Mouse (Mus musculus) CH12.LX (cell line): ENCODE results near the gene Pnpo. TPM values are rescaled to one million over a fixed set of nuclear protein-coding genes. Genes with fewer than 3 reads are reported as not detected.
A peak's percentile ranks its signal among the peaks of the same experiment; 100 is the strongest.

Experiments
- DNase-seq: peaks from one replicate; pipeline ENCODE4 v3.0.0-alpha.2; 2013; ENCODE audit errors: extremely low read depth
- H3K27ac ChIP-seq: 2 replicates; pipeline ENCODE4 v1.5.1; 2012; ENCODE audit warnings: low read depth, mild to moderate bottlenecking, control low read depth, moderate library complexity; ENCODE audit not compliant: insufficient read depth
- H3K27me3 ChIP-seq: replicated peaks from 2 replicates; pipeline ENCODE3; 2012; ENCODE audit warnings: inconsistent platforms
- H3K36me3 ChIP-seq, 2 experiments: replicated peaks in 1 of 2; 2 replicates each; pipeline versions ENCODE3 to v1.6.1; 2012; ENCODE audit warnings: inconsistent platforms in 1 of 2, low read length in 1 of 2, mild to moderate bottlenecking in 1 of 2, mixed read lengths in 1 of 2, moderate library complexity in 1 of 2; ENCODE audit not compliant: control insufficient read depth in 1 of 2, insufficient read depth in 1 of 2
- H3K4me1 ChIP-seq, 2 experiments: 2 replicates each; pipeline ENCODE4 v1.6.1; 2012; ENCODE audit warnings: inconsistent platforms in 1 of 2, moderate library complexity in 1 of 2; ENCODE audit not compliant: insufficient read depth in 2 of 2, control insufficient read depth in 1 of 2
- H3K4me2 ChIP-seq: 2 replicates; pipeline ENCODE4 v1.6.1; 2012; ENCODE audit warnings: low read depth, mild to moderate bottlenecking, control low read depth; ENCODE audit not compliant: poor library complexity, insufficient read depth, severe bottlenecking
- H3K4me3 ChIP-seq, 3 experiments: fragments of 150-350 bp in 1 of 3; sonication (generic) in 1 of 3; replicated peaks in 1 of 3; 2 replicates each; pipeline versions ENCODE3 to v1.5.1; 2011 to 2012; ENCODE audit warnings: low read depth in 2 of 3, low read length in 2 of 3, mild to moderate bottlenecking in 2 of 3, moderate library complexity in 2 of 3, control low read depth in 1 of 3, improper control_type of control experiment in 1 of 3, inconsistent platforms in 1 of 3, mixed read lengths in 1 of 3; ENCODE audit not compliant: poor library complexity in 1 of 3
- H3K79me2 ChIP-seq: replicated peaks from 2 replicates; pipeline ENCODE4 v1.6.1; 2012; ENCODE audit warnings: mild to moderate bottlenecking, moderate library complexity; ENCODE audit not compliant: control insufficient read depth, poor library complexity, insufficient read depth, severe bottlenecking; ENCODE audit errors: extremely low read depth
- H3K9ac ChIP-seq: 2 replicates; pipeline ENCODE4 v1.6.1; 2012; ENCODE audit warnings: low read depth, mild to moderate bottlenecking, control low read depth, moderate library complexity; ENCODE audit not compliant: insufficient read depth
- H3K9me3 ChIP-seq: replicated peaks from 2 replicates; pipeline ENCODE3; 2012; ENCODE audit warnings: low read length, inconsistent platforms, mixed read lengths
- BHLHE40 ChIP-seq: IDR thresholded peaks from 2 replicates; pipeline ENCODE4 v1.6.1; 2011; ENCODE audit warnings: mild to moderate bottlenecking, low read depth, low read length, improper control_type of control experiment
- CHD1 ChIP-seq: IDR thresholded peaks from 2 replicates; pipeline ENCODE4 v1.6.1; 2012; ENCODE audit warnings: low read depth, low read length, improper control_type of control experiment, inconsistent platforms
- CHD2 ChIP-seq: IDR thresholded peaks from 2 replicates; pipeline ENCODE4 v1.6.1; 2011; ENCODE audit warnings: low read length, improper control_type of control experiment
- CTCF ChIP-seq, 2 experiments: IDR thresholded peaks in 1 of 2; conservative IDR thresholded peaks in 1 of 2; 2 replicates each; pipeline ENCODE4 v1.5.1; 2011 to 2012; ENCODE audit warnings: low read depth in 2 of 2, low read length in 2 of 2, improper control_type of control experiment in 1 of 2, inconsistent platforms in 1 of 2, mild to moderate bottlenecking in 1 of 2, moderate library complexity in 1 of 2
- E2F4 ChIP-seq: IDR thresholded peaks from 2 replicates; pipeline ENCODE4 v1.6.1; 2011; ENCODE audit warnings: low read depth, low read length, improper control_type of control experiment; ENCODE audit not compliant: insufficient replicate concordance
- ELF1 ChIP-seq: IDR thresholded peaks from 2 replicates; pipeline ENCODE4 v1.6.1; 2014; ENCODE audit warnings: low read depth, mild to moderate bottlenecking, inconsistent platforms, low read length, improper control_type of control experiment
- EP300 ChIP-seq: IDR thresholded peaks from 2 replicates; pipeline ENCODE4 v1.6.1; 2011; ENCODE audit warnings: low read length, improper control_type of control experiment
- ETS1 ChIP-seq: conservative IDR thresholded peaks from 2 replicates; pipeline ENCODE4 v1.6.1; 2012; ENCODE audit warnings: low read depth, mild to moderate bottlenecking, inconsistent platforms, low read length, improper control_type of control experiment, moderate library complexity
- GABPA ChIP-seq: IDR thresholded peaks from 2 replicates; pipeline ENCODE4 v1.6.1; 2012; ENCODE audit warnings: low read depth, low read length, improper control_type of control experiment, inconsistent platforms; ENCODE audit not compliant: insufficient replicate concordance
- HCFC1 ChIP-seq: IDR thresholded peaks from 2 replicates; pipeline ENCODE4 v1.6.1; 2012; ENCODE audit warnings: low read depth, mild to moderate bottlenecking, inconsistent platforms, low read length, improper control_type of control experiment
- IRF4 ChIP-seq: IDR thresholded peaks from 2 replicates; pipeline ENCODE4 v1.6.1; 2014; ENCODE audit warnings: low read depth, mild to moderate bottlenecking, inconsistent platforms, low read length, improper control_type of control experiment
- JUN ChIP-seq: IDR thresholded peaks from 2 replicates; pipeline ENCODE4 v1.6.1; 2011; ENCODE audit warnings: low read depth, mild to moderate bottlenecking, low read length, improper control_type of control experiment, moderate library complexity; ENCODE audit not compliant: insufficient read depth
- JUND ChIP-seq: conservative IDR thresholded peaks from 2 replicates; pipeline ENCODE4 v1.6.1; 2011; ENCODE audit warnings: low read depth, low read length, improper control_type of control experiment
- KAT2A ChIP-seq: IDR thresholded peaks from 2 replicates; pipeline ENCODE4 v1.6.1; 2012; ENCODE audit warnings: low read length, improper control_type of control experiment, inconsistent platforms; ENCODE audit not compliant: insufficient replicate concordance
- MAFK ChIP-seq: IDR thresholded peaks from 2 replicates; pipeline ENCODE4 v1.6.1; 2011; ENCODE audit warnings: low read length, improper control_type of control experiment; ENCODE audit not compliant: insufficient replicate concordance
- MAX ChIP-seq: IDR thresholded peaks from 2 replicates; pipeline ENCODE4 v1.6.1; 2011; ENCODE audit warnings: low read length, improper control_type of control experiment
- MAZ ChIP-seq: IDR thresholded peaks from 2 replicates; pipeline ENCODE4 v1.6.1; 2012; ENCODE audit warnings: low read depth, mild to moderate bottlenecking, inconsistent platforms, low read length, improper control_type of control experiment, moderate library complexity
- MEF2A ChIP-seq: IDR thresholded peaks from 2 replicates; pipeline ENCODE4 v1.6.1; 2014; ENCODE audit warnings: low read depth, mild to moderate bottlenecking, inconsistent platforms, low read length, improper control_type of control experiment, borderline replicate concordance
- MXI1 ChIP-seq: IDR thresholded peaks from 2 replicates; pipeline ENCODE4 v1.6.1; 2011; ENCODE audit warnings: mild to moderate bottlenecking, low read depth, low read length, improper control_type of control experiment
- MYC ChIP-seq: IDR thresholded peaks from 2 replicates; pipeline ENCODE4 v1.6.1; 2011; ENCODE audit warnings: low read depth, mild to moderate bottlenecking, improper control_type of control experiment, low read length
- NELFE ChIP-seq: IDR thresholded peaks from 2 replicates; pipeline ENCODE4 v1.6.1; 2011; ENCODE audit warnings: low read depth, low read length, improper control_type of control experiment
- NRF1 ChIP-seq: IDR thresholded peaks from 2 replicates; pipeline ENCODE4 v1.6.1; 2014; ENCODE audit warnings: low read depth, mild to moderate bottlenecking, inconsistent platforms, low read length, improper control_type of control experiment, moderate library complexity
- PAX5 ChIP-seq: IDR thresholded peaks from 2 replicates; pipeline ENCODE4 v1.6.1; 2012; ENCODE audit warnings: low read length, inconsistent platforms, mixed read lengths
- POLR2A ChIP-seq: IDR thresholded peaks from 2 replicates; pipeline ENCODE4 v1.6.1; 2011; ENCODE audit warnings: low read depth, mild to moderate bottlenecking, improper control_type of control experiment, low read length
- POLR2AphosphoS2 ChIP-seq: IDR thresholded peaks from 2 replicates; pipeline ENCODE4 v1.6.1; 2011; ENCODE audit warnings: low read depth, low read length, improper control_type of control experiment
- RAD21 ChIP-seq: IDR thresholded peaks from 2 replicates; pipeline ENCODE4 v1.6.1; 2011; ENCODE audit warnings: low read depth, mild to moderate bottlenecking, low read length, improper control_type of control experiment, moderate library complexity
- RCOR1 ChIP-seq: conservative IDR thresholded peaks from 2 replicates; pipeline ENCODE4 v1.6.1; 2012; ENCODE audit warnings: low read depth, mild to moderate bottlenecking, inconsistent platforms, low read length, improper control_type of control experiment
- SIN3A ChIP-seq: IDR thresholded peaks from 2 replicates; pipeline ENCODE4 v1.6.1; 2012; ENCODE audit warnings: low read length, improper control_type of control experiment, inconsistent platforms
- SMC3 ChIP-seq: IDR thresholded peaks from 2 replicates; pipeline ENCODE4 v1.6.1; 2011; ENCODE audit warnings: low read depth, low read length, improper control_type of control experiment
- TBP ChIP-seq: conservative IDR thresholded peaks from 2 replicates; pipeline ENCODE4 v1.6.1; 2011; ENCODE audit warnings: low read depth, low read length, improper control_type of control experiment
- TCF12 ChIP-seq: IDR thresholded peaks from 2 replicates; pipeline ENCODE4 v1.6.1; 2014; ENCODE audit warnings: low read depth, mild to moderate bottlenecking, inconsistent platforms, low read length, improper control_type of control experiment
- UBTF ChIP-seq: IDR thresholded peaks from 2 replicates; pipeline ENCODE4 v1.6.1; 2012; ENCODE audit warnings: low read depth, mild to moderate bottlenecking, inconsistent platforms, low read length, improper control_type of control experiment, moderate library complexity
- USF1 ChIP-seq: IDR thresholded peaks from 2 replicates; pipeline ENCODE4 v1.6.1; 2014; ENCODE audit warnings: low read depth, mild to moderate bottlenecking, inconsistent platforms, low read length, improper control_type of control experiment
- USF2 ChIP-seq: conservative IDR thresholded peaks from 2 replicates; pipeline ENCODE4 v1.6.1; 2011; ENCODE audit warnings: low read depth, low read length, improper control_type of control experiment
- ZC3H11A ChIP-seq: IDR thresholded peaks from 2 replicates; pipeline ENCODE4 v1.6.1; 2012; ENCODE audit warnings: low read depth, mild to moderate bottlenecking, inconsistent platforms, low read length, improper control_type of control experiment
- ZKSCAN1 ChIP-seq: IDR thresholded peaks from 2 replicates; pipeline ENCODE4 v1.6.1; 2012; ENCODE audit warnings: low read depth, inconsistent platforms, low read length, improper control_type of control experiment, borderline replicate concordance
- ZMIZ1 ChIP-seq: IDR thresholded peaks from 2 replicates; pipeline ENCODE4 v1.6.1; 2012; ENCODE audit warnings: low read depth, mild to moderate bottlenecking, inconsistent platforms, low read length, improper control_type of control experiment
- ZNF384 ChIP-seq: IDR thresholded peaks from 2 replicates; pipeline ENCODE4 v1.6.1; 2012; ENCODE audit warnings: low read depth, low read length, improper control_type of control experiment, inconsistent platforms
- dilution Hi-C: fragments of 300-500 bp; cut with MboI; formaldehyde crosslinking; loops from 2 replicates; pipeline ENCODE4 v1.14.3; 2020; ENCODE audit warnings: low sequenced_read_pairs; ENCODE audit not compliant: extremely low pct_unique_long_range_greater_than_20kb, extremely low pct_ligation_motif_present
- in situ Hi-C: fragments of 300-500 bp; cut with MboI; formaldehyde crosslinking; loops from 3 replicates; pipeline ENCODE4 v1.14.3; 2019; ENCODE audit warnings: low sequenced_read_pairs, low pct_ligation_motif_present, low pct_unique_long_range_greater_than_20kb, mixed read lengths
- polyA plus RNA-seq: library from polyadenylated mRNA; unstranded; fragments of >175 nt; gene quantifications from 2 replicates; pipeline ENCODE4 v1.2.1, GENCODE M21; 2012; ENCODE audit warnings: low read depth; ENCODE audit not compliant: insufficient read length
- total RNA-seq, 2 experiments: library from RNA; depleted of rRNA; stranded (reverse); fragments of 300-350 nt in 1 of 2; fragments of >200 nt in 1 of 2; gene quantifications; 2 replicates each; pipeline ENCODE4 v1.2.3; 2012 to 2014

Gene Pnpo
- total and polyA plus RNA-seq, 3 experiments, result 36.3 to 54.3 (median 38.5) TPM

GRCm38 (mm10) chr11:96966914-96967543 lies 23.2 kb upstream of the Pnpo start:
- Histone ChIP-seq H3K27me3 (no peaks in the 10 kb centered on the region), H3K4me3 (peak overlapping the region; percentile 45 to 53 (median 51))
- peak; percentile 42; the same call in 1 of the 2 replicates for TF ChIP-seq TBP
- no peak for TF ChIP-seq PAX5
- no peak for TF ChIP-seq NRF1
- peak; percentile 55; the same call in 1 of the 2 replicates for TF ChIP-seq EP300
- 0 out of 2 replicates have a peak, but pooled peaks have one; percentile 28 for TF ChIP-seq ZNF384
- TF ChIP-seq SMC3, result no peak
- TF ChIP-seq BHLHE40, result peak; percentile 50; the same call in 1 of the 2 replicates
- no peak for TF ChIP-seq CTCF (conservative IDR thresholded peaks at IDR 0.05 in 1 of 2, IDR thresholded peaks at IDR 0.05 in 1 of 2; ENCODE audit: low read depth in 2 of 2, low read length in 2 of 2)
- no peak for TF ChIP-seq USF1
- TF ChIP-seq HCFC1, result no peak; the same call in 1 of the 2 replicates
- TF ChIP-seq RCOR1, result 0 out of 2 replicates have a peak, but pooled peaks have one; percentile 49
- 0 out of 2 replicates have a peak, but pooled peaks have one; percentile 28 for TF ChIP-seq MAZ
- peak; percentile 81; the same call in 1 of the 2 replicates for TF ChIP-seq CHD1
- TF ChIP-seq ZKSCAN1, result no peak
- peak; percentile 57 for TF ChIP-seq MXI1
- TF ChIP-seq ZC3H11A, result no peak
- peak; percentile 47; the same call in 1 of the 2 replicates for TF ChIP-seq NELFE
- TF ChIP-seq KAT2A, result no peak
- peak; percentile 89 for TF ChIP-seq ZMIZ1
- TF ChIP-seq E2F4, result no peak
- peak; percentile 47 for TF ChIP-seq JUND
- no peak for TF ChIP-seq MAFK
- TF ChIP-seq POLR2A, result peak; percentile 52
- TF ChIP-seq MAX, result 0 out of 2 replicates have a peak, but pooled peaks have one; percentile 40
- peak; percentile 58 for TF ChIP-seq CHD2
- peak; percentile 74 for TF ChIP-seq TCF12
- TF ChIP-seq UBTF, result no peak
- TF ChIP-seq GABPA, result no peak
- TF ChIP-seq SIN3A, result peak; percentile 78
- TF ChIP-seq IRF4, result no peak; the same call in none of the 2 replicates
- peak; percentile 74; the same call in 1 of the 2 replicates for TF ChIP-seq POLR2AphosphoS2
- peak; percentile 61 for TF ChIP-seq ETS1
- peak; percentile 51; the same call in 1 of the 2 replicates for TF ChIP-seq ELF1
- no peak for TF ChIP-seq MEF2A
- TF ChIP-seq JUN, result no peak
- TF ChIP-seq MYC, result no peak; the same call in 1 of the 2 replicates
- no peak for TF ChIP-seq RAD21
- no peak for TF ChIP-seq USF2
- TF ChIP-seq, all 38 proteins: peak for 19
- Histone ChIP-seq H3K4me2 (peak overlapping the region; percentile 93), H3K36me3 (peaks cover 18 to 45% of the 10 kb centered on the region in 2 experiments), H3K79me2 (peaks cover 26% of the 10 kb centered on the region), H3K4me1 (peaks cover 10 to 57% of the 10 kb centered on the region in 2 experiments), H3K27ac (peak overlapping the region; percentile 77), H3K9me3 (no peaks in the 10 kb centered on the region), H3K9ac (peak overlapping the region; percentile 58)
- dilution Hi-C loops, result no loop called here
- in situ Hi-C loops, result no loop called here
- peak; percentile 63 for DNase-seq
